Mouse (Mus musculus) inflammation-experienced regulatory T-cells, adult 6 months (primary cell): ENCODE measurements around the gene Olfr671. TPM values are rescaled to one million over a fixed set of nuclear protein-coding genes. Genes with fewer than 3 reads are reported as not detected.
"Not testable (repeated sequence)": the region's sequence is repeated elsewhere in the genome, so short reads cannot be mapped to it uniquely, and the experiment has no call there.

Source experiments
- ATAC-seq: one replicate; pipeline ENCODE4 v1.8.0; 2017
- polyA plus RNA-seq, 3 experiments: library from polyadenylated mRNA; unstranded; fragments of 100-300 nt; shearing (Covaris generic); gene quantifications; one replicate each; pipeline ENCODE4 v1.2.1; 2017

Olfr671 gene
- not detected for polyA plus RNA-seq

GRCm38 (mm10) chr7:104979026-104979425 is at the start of gene Olfr671:
Gene Olfr671, minus strand, starts transcription at chr7:104979126.
- ATAC-seq = no peak

- ATAC-seq = no peak
Observed at GRCm38 (mm10) chr7:105028360-105028759, 49.4 kb upstream of the Olfr671 start, which contains the start of gene Olfr675. Gene Olfr675, minus strand, starts transcription at chr7:105028460.

DNA sequence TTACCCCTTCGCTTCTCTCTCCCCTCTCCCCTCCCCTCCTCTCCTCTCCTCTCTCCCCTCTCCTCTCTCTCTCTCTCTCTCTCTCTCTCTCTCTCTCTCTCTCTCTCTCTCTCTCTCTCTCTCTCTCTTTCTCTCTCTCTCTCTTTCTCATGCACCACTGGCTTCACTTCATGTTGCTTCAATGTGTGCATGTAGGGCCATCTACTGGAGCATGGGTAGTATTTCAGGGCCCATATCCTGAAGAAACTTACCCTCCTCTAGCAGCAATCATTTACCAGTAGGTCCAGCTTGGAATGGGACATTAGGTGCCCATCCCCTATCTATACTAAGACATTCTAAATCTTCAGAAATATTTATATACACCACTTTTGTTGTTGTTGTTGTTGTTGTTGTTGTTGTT is 43.6 kb upstream of the Olfr671 start:
- ATAC-seq = no peak

- ATAC-seq = no peak
Observed at GRCm38 (mm10) chr7:105001929-105002328, 23.0 kb upstream of the Olfr671 start, which contains the start of gene Olfr672. Gene Olfr672, minus strand, starts transcription at chr7:105002029.

- ATAC-seq = not testable (repeated sequence)
Observed at GRCm38 (mm10) chr7:104972507-104972906, 6.4 kb downstream of the Olfr671 start.

- ATAC-seq = no peak
Observed at GRCm38 (mm10) chr7:104962520-104962919, 16.4 kb downstream of the Olfr671 start, which contains the start of gene Olfr670. Gene Olfr670, minus strand, starts transcription at chr7:104962620.

DNA sequence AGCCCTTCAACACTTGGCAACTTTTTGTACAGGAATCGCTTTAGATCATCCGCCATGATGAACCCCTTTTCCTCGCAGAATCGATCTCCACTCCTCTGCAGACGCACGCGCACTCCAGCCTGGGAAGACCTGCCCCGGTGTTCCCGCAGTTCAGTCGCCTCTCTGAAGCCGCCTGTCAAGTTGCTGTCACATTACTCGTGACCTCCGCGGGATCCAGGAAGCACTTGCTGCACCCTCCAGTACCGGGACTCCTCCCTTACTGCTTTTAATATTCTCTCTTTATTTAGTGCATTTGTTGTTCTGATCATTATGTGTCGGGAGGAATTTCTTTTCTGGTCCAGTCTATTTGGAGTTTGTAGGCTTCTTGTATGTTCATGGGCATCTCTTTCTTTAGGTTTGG is 28.7 kb downstream of the Olfr671 start:
- ATAC-seq = peak; percentile 54

- ATAC-seq = no peak
Observed at GRCm38 (mm10) chr7:104933940-104934339, 45.0 kb downstream of the Olfr671 start, which contains the start of gene Olfr669. Gene Olfr669, plus strand, starts transcription at chr7:104934240.

DNA sequence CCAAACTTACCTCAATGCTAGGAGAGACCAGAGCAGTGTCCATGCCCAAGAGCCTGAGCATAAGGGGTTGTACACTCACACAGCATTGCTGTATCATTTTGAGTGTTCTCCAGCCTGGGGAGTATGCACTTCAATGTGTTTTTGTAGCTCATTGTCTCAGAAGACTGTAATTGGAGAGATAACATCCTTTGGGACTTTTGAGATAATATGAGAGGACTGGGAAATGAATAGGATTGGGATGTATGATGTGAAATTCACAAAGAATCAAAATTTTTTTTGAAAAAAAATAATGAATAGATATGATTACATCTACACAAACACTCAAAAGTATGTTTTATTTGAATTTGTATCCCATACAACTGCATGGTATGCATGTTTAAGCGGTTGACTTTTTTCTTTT is 51.0 kb downstream of the Olfr671 start, which contains the start of gene Olfr668:
Olfr668 (minus strand) TSS at position 101 of the 400 bp plus-strand sequence.
- ATAC-seq = no peak

Other genes with a start within 250 kb of the Olfr671 start
- not detected for gene Usp17le, start 201.7 kb downstream of the Olfr671 start, polyA plus RNA-seq
- not detected for gene Usp17lb, start 136.5 kb downstream of the Olfr671 start, polyA plus RNA-seq
- gene Usp17la, start 122.1 kb downstream of the Olfr671 start, polyA plus RNA-seq = not detected
- gene Olfr665, start 101.1 kb downstream of the Olfr671 start, polyA plus RNA-seq = not detected
- gene Olfr666, start 83.2 kb downstream of the Olfr671 start, polyA plus RNA-seq = not detected
- not detected for gene Olfr667, start 57.6 kb downstream of the Olfr671 start, polyA plus RNA-seq
- not detected for gene Olfr668, start 51.1 kb downstream of the Olfr671 start, polyA plus RNA-seq
- gene Olfr669, start 44.9 kb downstream of the Olfr671 start, polyA plus RNA-seq = not detected
- not detected for gene Olfr670, start 16.5 kb downstream of the Olfr671 start, polyA plus RNA-seq
- gene Olfr672, start 22.9 kb upstream of the Olfr671 start, polyA plus RNA-seq = not detected
- under 1 TPM in 1 of 3 experiments, not detected in 2; 0.16 TPM for gene Olfr675, start 49.3 kb upstream of the Olfr671 start, polyA plus RNA-seq
- not detected for gene Olfr676, start 53.6 kb upstream of the Olfr671 start, polyA plus RNA-seq
- gene Olfr677, start 72.2 kb upstream of the Olfr671 start, polyA plus RNA-seq = not detected
- not detected for gene Olfr678, start 85.3 kb upstream of the Olfr671 start, polyA plus RNA-seq
- not detected for gene Olfr679, start 102.1 kb upstream of the Olfr671 start, polyA plus RNA-seq
- not detected for gene Olfr680-ps1, start 113.7 kb upstream of the Olfr671 start, polyA plus RNA-seq
- gene Olfr681, start 137.7 kb upstream of the Olfr671 start, polyA plus RNA-seq = not detected
- gene Olfr683, start 167.9 kb upstream of the Olfr671 start, polyA plus RNA-seq = not detected
- gene Olfr684, start 184.5 kb upstream of the Olfr671 start, polyA plus RNA-seq = under 1 TPM in 1 of 3 experiments, not detected in 2; 0.30 TPM
- gene Olfr685, start 206.9 kb upstream of the Olfr671 start, polyA plus RNA-seq = not detected
- not detected for gene Olfr686, start 228.4 kb upstream of the Olfr671 start, polyA plus RNA-seq